Mouse (Mus musculus) midbrain, postnatal 0 days (tissue): Measurements from ENCODE around the gene Prdm16. TPM values are rescaled to one million over a fixed set of nuclear protein-coding genes. Genes with fewer than 3 reads are reported as not detected.
A peak's percentile ranks its signal among the peaks of the same experiment; 100 is the strongest.

Experiments
- ATAC-seq: fragments of 200-750 bp; cut with Nextera tagmentation; 2 replicates; pipeline ENCODE4 v1.8.0; 2017; ENCODE audit warnings: moderate number of reproducible peaks, mild to moderate bottlenecking, moderate TSS enrichment, moderate library complexity; ENCODE audit not compliant: low FRiP score
- DNase-seq: peaks from one replicate; pipeline ENCODE4 v3.0.0-alpha.2; 2015; ENCODE audit warnings: low spot score
- H3K27ac ChIP-seq: fragments of 300-500 bp; sonication (generic); 2 replicates; pipeline ENCODE4 v1.5.1; 2014; ENCODE audit warnings: low read depth, mild to moderate bottlenecking, low read length, mixed read lengths
- H3K27me3 ChIP-seq: fragments of 300-500 bp; sonication (generic); 2 replicates; pipeline ENCODE4 v1.6.1; 2014; ENCODE audit warnings: low read length, control low read depth, mixed read lengths; ENCODE audit not compliant: insufficient read depth
- H3K36me3 ChIP-seq: fragments of 300-500 bp; sonication (generic); 2 replicates; pipeline ENCODE4 v1.6.1; 2014; ENCODE audit warnings: low read length, control low read depth, mixed read lengths; ENCODE audit not compliant: insufficient read depth
- H3K4me1 ChIP-seq: fragments of 300-500 bp; sonication (generic); 2 replicates; pipeline ENCODE4 v1.6.1; 2014; ENCODE audit warnings: mild to moderate bottlenecking, control low read depth, antibody characterized with exemption, low read length, mixed read lengths; ENCODE audit not compliant: insufficient read depth
- H3K4me2 ChIP-seq: fragments of 300-500 bp; sonication (generic); 2 replicates; pipeline ENCODE4 v1.6.1; 2014; ENCODE audit warnings: low read depth, mild to moderate bottlenecking, low read length, mixed read lengths; ENCODE audit not compliant: poor library complexity, severe bottlenecking
- H3K4me3 ChIP-seq: fragments of 300-500 bp; sonication (generic); 2 replicates; pipeline ENCODE4 v1.5.1; 2014; ENCODE audit warnings: low read depth, mild to moderate bottlenecking, low read length, moderate library complexity
- H3K9ac ChIP-seq: fragments of 300-500 bp; sonication (generic); replicated peaks from 2 replicates; pipeline ENCODE4 v1.6.1; 2014; ENCODE audit warnings: mild to moderate bottlenecking, low read length, moderate library complexity, mixed read lengths; ENCODE audit not compliant: poor library complexity, severe bottlenecking
- H3K9me3 ChIP-seq: fragments of 300-500 bp; sonication (generic); 2 replicates; pipeline ENCODE4 v1.6.1; 2016; ENCODE audit warnings: low read length, control low read depth
- CTCF ChIP-seq: IDR thresholded peaks from 2 replicates; pipeline ENCODE4 v1.5.1; 2016; ENCODE audit warnings: antibody characterized with exemption, mild to moderate bottlenecking
- WGBS: fragments of 180-500 bp; shearing (Covaris S2); extraction: QIAGEN DNeasy Blood & Tissue Kit; methylation state at CpG from one replicate; pipeline ENCODE4 v1.1.7; 2014; 5-methylcytosine and 5-hydroxymethylcytosine counted together
- polyA plus RNA-seq: library from polyadenylated mRNA; unstranded; fragments of >200 nt; fragmentation: Nextera tagmentation; extraction: Ambion mirVana; gene quantifications from 2 replicates; pipeline ENCODE4 v1.2.1, GENCODE M21; 2015
- total RNA-seq: library from RNA; depleted of rRNA; stranded (reverse); fragments of >200 nt; gene quantifications from 2 replicates; pipeline ENCODE4 v1.2.3, GENCODE M21; 2014

Prdm16 gene
- total and polyA plus RNA-seq, 2 experiments from 2014 or later: 9.3 to 10.7 TPM

DNA sequence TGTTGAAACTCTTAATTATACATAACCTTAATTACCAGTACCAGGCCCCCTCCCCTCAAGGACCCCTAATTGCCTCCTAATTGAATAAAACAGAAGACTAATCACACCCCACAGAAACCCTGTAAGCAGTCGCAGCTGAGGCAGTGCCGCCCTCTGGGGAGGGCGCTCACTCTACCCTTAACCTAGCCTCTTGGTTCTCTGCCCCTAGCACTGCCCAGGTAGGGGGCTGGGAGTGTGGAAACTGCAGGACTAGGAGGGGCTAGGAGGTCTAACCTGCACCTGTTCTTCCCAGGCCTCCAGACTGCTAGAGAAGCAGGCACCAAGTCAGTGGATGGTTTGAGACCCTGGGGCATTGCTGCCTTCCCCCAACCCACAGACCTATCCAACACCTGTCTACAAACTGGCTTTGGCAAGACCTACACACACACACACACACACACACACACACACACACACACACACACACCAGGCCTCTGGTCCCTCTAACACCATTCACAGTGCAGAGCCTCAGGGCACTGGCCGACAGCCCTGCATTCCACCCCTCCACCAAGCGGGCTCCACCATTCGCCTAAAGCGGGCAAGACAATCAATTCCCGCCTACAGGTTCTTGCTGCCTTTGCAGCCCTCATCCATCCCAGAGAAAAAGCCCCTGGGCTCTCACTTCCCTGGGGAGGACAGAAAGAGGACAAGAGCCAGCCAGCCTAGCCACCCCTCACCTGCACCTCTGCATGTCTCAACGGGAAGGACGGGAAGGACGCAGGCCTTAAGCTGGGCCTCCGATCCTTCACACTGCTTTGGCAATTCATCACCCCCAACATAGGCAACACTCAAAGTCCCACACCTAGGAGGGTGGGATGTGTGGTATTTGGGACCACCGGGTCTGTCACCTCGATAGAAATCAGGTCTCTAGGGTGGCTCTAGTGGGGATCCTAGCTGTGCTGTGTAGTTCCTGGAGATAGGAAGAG, 3.6 kb downstream of the Prdm16 start:
- H3K4me1 ChIP-seq: no peaks in the 10 kb centered on the region
- no peak overlapping the region for H3K9ac ChIP-seq

GRCm38 (mm10) chr4:154630763-154631162, 5.9 kb downstream of the Prdm16 start:
- 68% methylated on average over 3 of the region's 3 CpGs for WGBS

More for the DNA sequence above, 3.6 kb downstream of the Prdm16 start:
- DNase-seq (no peak), ATAC-seq (no peak)
- H3K4me3 ChIP-seq: no peak overlapping the region
- no peaks in the 10 kb centered on the region for H3K9me3 ChIP-seq
- peaks cover 73% of the 10 kb centered on the region for H3K27me3 ChIP-seq
- no peaks in the 10 kb centered on the region for H3K36me3 ChIP-seq
- WGBS: 60% methylated on average over 14 of the region's 14 CpGs
- no peak for TF ChIP-seq CTCF
- no peak overlapping the region for H3K27ac ChIP-seq
- H3K4me2 ChIP-seq: peak overlapping the region; percentile 61

GRCm38 (mm10) chr4:154627419-154628142, 9.1 kb downstream of the Prdm16 start:
- Histone ChIP-seq H3K4me2 (no peak overlapping the region), H3K9me3 (no peaks in the 10 kb centered on the region), H3K27me3 (peaks cover 25% of the 10 kb centered on the region), H3K4me3 (no peak overlapping the region), H3K27ac (no peak overlapping the region), H3K36me3 (no peaks in the 10 kb centered on the region), H3K9ac (no peak overlapping the region), H3K4me1 (no peaks in the 10 kb centered on the region)
- WGBS: 79% methylated on average over 5 of the region's 5 CpGs
- ATAC-seq (no peak), DNase-seq (no peak)
- no peak for TF ChIP-seq CTCF

More at GRCm38 (mm10) chr4:154630763-154631162, 5.9 kb downstream of the Prdm16 start:
- DNase-seq: no peak
- H3K27ac ChIP-seq: no peak overlapping the region
- no peak for ATAC-seq
- H3K27me3 ChIP-seq: peaks cover 51% of the 10 kb centered on the region
- H3K9ac ChIP-seq: no peak overlapping the region
- H3K4me3 ChIP-seq: no peak overlapping the region
- H3K36me3 ChIP-seq: no peaks in the 10 kb centered on the region
- H3K4me2 ChIP-seq: no peak overlapping the region
- H3K4me1 ChIP-seq: no peaks in the 10 kb centered on the region
- H3K9me3 ChIP-seq: no peaks in the 10 kb centered on the region
- TF ChIP-seq CTCF: no peak

- no peak overlapping the region for H3K9ac ChIP-seq
- H3K4me3 ChIP-seq: no peak overlapping the region
- no peak overlapping the region for H3K4me2 ChIP-seq
- DNase-seq (no peak), ATAC-seq (no peak)
- H3K36me3 ChIP-seq: no peaks in the 10 kb centered on the region
- H3K27ac ChIP-seq: no peak overlapping the region
- no peaks in the 10 kb centered on the region for H3K4me1 ChIP-seq
- TF ChIP-seq CTCF: no peak
- no peaks in the 10 kb centered on the region for H3K9me3 ChIP-seq
- H3K27me3 ChIP-seq: peaks cover 18% of the 10 kb centered on the region
- 94% methylated on average over 2 of the region's 2 CpGs for WGBS
Measured at GRCm38 (mm10) chr4:154626282-154626681, 10.4 kb downstream of the Prdm16 start.

- 0 out of 2 replicates have a peak overlapping the region, but pooled peaks have one; percentile 26 for H3K27ac ChIP-seq
- 56% methylated on average over 14 of the region's 14 CpGs for WGBS
Measured at GRCm38 (mm10) chr4:154625710-154626109, 11.0 kb downstream of the Prdm16 start.

More at GRCm38 (mm10) chr4:154625710-154626109, 11.0 kb downstream of the Prdm16 start:
- no peaks in the 10 kb centered on the region for H3K4me1 ChIP-seq
- H3K36me3 ChIP-seq: no peaks in the 10 kb centered on the region
- no peak overlapping the region for H3K4me2 ChIP-seq
- no peaks in the 10 kb centered on the region for H3K9me3 ChIP-seq
- H3K4me3 ChIP-seq: no peak overlapping the region
- ATAC-seq: no peak
- DNase-seq: no peak
- no peak for TF ChIP-seq CTCF
- H3K9ac ChIP-seq: no peak overlapping the region
- H3K27me3 ChIP-seq: peaks cover 18% of the 10 kb centered on the region
